Mouse (Mus musculus): Measurements from ENCODE around the gene Atl2.

GRCm38 (mm10) chr17:79894054-79894453 lies 1.9 kb downstream of the Atl2 start:
- TF ChIP-seq TCF12 (IDR thresholded peaks at IDR 0.05; ENCODE audit: low read depth, low read length), result no peak
- no peak for TF ChIP-seq ZMIZ1 (IDR thresholded peaks at IDR 0.05; ENCODE audit: low read depth, low read length)
- no peak for TF ChIP-seq EP300 (IDR thresholded peaks at IDR 0.05; ENCODE audit: low read length)

All from CH12.LX (cell line).